Mouse (Mus musculus): ENCODE measurements around the gene Mvd. TPM values are rescaled to one million over a fixed set of nuclear protein-coding genes. Genes with fewer than 3 reads are reported as not detected.

Gene Mvd
- 10 to 100 TPM; 20.1 to 20.3 TPM for total RNA-seq (2021)
- long read RNA-seq, experiment 1, transcript Mvd-201 (10 exons, 1,756 nt), result major isoform, 22 of 22 reads
- long read RNA-seq, experiment 1, partial matches to known transcripts, result 0 of 22 reads
- long read RNA-seq, experiment 1, other reads (novel, unspliced or antisense), result 0 of 22 reads
- long read RNA-seq, experiment 2, transcript Mvd-201 (10 exons, 1,756 nt), result major isoform, 75 of 87 reads
- long read RNA-seq, experiment 2, partial matches to known transcripts, result 8 of 87 reads
- long read RNA-seq, experiment 2, other reads (novel, unspliced or antisense), result 4 of 87 reads

DNA sequence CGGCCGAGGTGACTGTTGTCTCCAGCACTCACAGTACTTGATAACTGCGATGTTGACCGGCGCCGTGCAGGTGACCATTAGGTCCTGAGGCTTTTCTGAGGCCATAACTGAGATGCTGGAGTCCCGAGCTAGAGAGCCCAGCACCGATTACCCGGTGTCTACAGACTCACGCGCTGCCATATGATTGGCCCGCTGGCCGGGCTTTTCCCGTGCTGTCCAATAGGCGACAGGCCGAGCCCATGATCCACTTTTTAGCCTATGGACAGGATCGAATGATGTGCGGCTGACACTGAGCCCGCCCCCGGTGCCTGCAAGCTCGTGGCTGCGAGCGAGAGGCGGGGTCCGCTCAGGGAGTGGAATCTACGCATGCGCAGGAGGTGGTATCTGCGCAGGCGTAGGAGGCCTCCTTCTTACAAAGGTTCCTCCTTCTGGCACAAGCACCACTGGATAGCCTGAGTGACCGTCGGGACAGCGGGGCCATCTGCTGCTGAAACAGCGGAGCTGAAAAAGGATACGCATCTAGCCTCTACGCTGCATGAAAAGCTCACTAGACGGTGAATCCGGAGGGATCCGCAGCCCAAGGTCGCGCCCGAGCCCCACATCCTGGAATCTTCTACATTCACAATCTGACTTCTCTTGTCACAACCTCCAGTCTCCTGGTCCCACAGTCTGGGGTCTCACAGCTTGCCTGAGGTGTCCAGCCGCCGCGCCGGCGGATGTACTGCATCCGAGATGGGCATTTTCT, at the start of gene Mvd:
Gene Mvd, minus strand, starts transcription at position 161 of the 745 bp plus-strand sequence.
- DNase-seq (ENCODE audit: low spot score in 2 of 2), result peak; percentile 93 to 95

DNA sequence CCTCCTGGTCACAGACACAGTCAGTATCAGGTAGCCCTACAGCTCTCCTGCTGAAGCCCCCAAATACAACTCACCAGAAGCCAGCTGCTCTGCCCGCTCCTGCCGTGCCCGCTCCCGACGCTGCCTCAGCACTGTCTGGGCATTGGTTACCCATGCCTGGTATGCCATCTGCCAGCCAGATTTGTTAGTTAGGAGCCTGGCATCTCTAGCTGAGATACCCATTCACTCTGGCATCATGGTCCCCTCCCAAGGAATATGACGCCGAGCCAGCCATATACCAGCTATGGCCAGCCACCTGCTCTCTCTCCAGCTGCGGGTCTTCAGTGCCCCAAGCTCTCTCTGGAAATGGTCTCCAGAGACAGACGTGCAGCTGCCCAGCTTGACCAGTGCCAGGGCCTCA, 45.2 kb upstream of the Mvd start:
- DNase-seq (ENCODE audit: low spot score in 2 of 2), result no peak

DNA sequence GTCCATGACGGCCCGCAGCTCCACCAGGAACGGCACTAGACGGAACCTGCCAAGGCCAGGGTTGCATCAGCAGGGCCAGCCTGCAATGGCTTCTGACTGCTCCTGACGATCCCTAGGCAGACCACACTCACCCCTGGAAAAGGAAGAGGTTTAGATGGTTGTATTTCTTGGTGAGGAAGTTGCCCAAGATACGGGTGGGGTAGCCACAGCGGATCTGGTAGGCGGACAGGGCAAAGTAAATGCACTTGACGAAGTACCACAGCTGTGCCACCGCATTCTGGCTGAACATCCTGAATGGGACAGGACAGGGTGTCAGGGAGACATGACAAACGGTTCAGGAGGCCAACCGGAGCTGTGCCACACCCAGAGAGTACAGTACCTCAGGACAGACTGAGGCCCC, 41.6 kb upstream of the Mvd start:
- DNase-seq (ENCODE audit: low spot score in 2 of 2), result no peak

DNA sequence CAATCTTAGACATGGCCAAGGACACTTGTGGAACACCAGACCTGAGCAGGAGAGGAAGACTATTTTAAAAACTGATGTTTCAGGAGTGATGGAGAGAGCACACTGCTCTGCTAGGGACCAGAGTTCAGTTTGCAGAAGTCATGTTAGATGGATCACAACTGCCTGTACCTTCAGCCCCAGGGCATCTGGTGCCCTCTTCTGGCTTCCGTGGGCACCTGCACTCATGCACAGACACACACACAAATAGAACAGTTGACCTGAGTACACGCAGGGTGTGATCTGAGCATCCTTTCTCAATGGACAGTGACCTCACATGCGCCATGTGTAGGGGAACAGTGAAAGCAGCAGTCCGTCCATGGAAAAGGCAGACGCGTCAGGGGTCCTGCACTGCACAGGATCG, 40.7 kb upstream of the Mvd start:
- no peak for DNase-seq (ENCODE audit: low spot score in 2 of 2)

DNA sequence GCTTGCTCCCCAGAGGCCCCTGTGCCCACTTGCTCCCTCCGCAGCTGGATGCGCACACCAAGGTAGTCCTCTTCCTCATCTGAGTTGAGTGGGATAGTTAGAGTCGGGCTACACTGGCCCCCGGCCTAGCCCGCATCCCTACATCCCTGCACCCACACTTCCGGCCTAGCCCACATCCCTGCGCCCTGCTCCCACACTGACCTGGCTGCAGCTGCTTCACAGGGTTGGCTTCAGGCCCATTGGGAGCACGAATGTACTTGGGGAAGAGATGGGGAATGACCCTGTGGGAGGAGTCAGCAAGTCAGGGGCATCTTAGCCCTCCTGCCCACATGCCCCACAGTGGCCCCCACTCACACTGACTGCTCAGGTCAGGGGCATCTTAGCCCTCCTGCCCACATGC, 39.2 kb upstream of the Mvd start:
- no peak for DNase-seq (ENCODE audit: low spot score in 2 of 2)

DNA sequence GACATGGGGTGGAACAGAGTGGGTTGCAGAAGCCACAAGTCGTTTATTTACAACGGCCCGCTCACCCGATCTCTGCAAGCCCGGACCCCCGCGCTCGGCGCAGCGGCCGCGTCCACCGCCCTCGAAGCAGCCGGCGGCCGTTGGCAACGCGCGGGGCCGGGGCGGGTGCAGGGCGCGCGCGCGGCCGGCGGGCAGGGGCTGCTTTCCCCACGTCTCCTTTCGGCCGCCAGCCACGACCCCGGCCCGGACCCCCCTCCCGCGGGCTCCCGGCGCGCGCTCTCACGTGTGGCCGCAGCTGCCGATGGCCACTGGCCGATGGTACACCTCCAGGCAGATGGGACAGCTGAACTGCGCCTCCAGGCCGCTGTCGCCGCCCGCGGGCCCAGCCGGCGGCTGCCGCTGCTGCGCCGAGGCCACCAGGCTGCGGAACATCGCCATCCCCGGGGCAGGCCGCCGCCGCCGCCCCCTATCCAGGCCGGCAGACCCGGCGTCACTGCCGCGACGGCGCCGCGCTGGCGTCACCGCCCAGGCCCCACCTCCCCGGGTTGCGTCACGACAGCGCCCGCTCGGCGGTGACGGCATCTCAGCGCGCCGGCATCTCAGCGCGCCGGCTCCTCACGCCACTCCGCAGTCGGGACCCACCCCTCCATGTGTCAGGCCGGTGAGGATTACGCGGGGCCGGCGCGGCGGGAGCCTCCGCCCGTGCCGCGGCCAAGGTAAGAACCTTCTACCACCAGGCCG, 32.5 kb upstream of the Mvd start, which contains the start of the genes Rnf166 and Ctu2:
Gene Rnf166, minus strand, starts transcription at position 485 of the 741 bp plus-strand sequence.
Gene Ctu2, plus strand, starts transcription at position 564 of the 741 bp plus-strand sequence.
- peak; percentile 98 for DNase-seq (ENCODE audit: low spot score in 2 of 2)

DNA sequence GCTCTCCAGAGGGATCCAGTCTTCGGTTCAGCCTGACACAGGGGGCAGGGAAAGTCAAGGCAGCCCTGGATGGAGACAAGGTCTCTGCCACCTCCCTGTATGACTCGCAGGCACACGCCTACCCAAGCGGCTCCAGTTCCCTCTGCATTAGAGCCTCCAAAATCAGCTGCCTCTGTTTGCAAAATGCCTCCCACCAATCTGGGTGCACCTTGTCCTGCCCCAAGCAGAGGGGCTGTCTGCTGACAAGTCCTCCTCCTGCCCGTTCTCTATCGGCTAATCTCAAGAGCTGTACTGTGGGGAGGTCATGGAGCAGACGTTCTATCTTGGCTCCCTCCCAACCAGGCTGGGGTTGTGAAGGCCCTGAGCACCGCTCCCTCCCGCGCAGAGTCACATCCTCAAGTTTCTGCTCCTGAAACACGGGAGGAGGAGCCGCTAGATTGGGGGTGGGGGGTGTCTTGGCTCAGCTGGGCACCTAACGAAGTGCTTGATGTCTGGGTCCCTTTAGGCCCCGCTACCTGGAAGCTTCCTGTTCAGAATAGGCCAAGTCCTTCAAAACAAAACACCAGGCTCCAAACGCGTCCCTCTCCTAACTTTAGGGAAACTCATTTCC, 31.8 kb upstream of the Mvd start:
- peak in 1 of 2 experiments; percentile 51 for DNase-seq (ENCODE audit: low spot score in 2 of 2)

DNA sequence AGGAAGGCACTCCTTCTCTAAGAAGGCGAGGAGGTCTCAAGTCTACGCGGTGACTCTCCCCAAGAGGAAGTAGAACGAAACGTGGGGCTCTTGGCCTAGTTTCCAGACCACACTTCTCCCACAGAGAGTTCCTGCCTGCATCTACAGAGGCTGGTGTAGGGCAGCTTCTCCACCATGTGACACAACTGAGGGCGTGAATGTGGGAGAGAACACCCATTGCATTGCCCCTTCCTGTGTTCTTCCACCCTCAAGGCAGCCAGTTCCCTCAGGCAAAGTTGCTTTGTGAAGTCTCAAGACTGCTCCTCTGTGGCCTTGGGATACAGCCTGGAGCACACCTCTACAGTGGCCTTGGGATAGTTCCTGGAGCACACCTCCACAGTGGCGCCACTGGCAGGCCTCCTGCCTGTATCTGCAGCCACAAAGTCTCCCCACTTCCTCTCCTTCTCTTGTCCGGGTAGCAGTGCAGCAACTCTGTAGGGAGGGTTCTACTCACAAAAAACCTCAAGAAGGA, 30.7 kb upstream of the Mvd start:
- DNase-seq (ENCODE audit: low spot score in 2 of 2), result no peak

DNA sequence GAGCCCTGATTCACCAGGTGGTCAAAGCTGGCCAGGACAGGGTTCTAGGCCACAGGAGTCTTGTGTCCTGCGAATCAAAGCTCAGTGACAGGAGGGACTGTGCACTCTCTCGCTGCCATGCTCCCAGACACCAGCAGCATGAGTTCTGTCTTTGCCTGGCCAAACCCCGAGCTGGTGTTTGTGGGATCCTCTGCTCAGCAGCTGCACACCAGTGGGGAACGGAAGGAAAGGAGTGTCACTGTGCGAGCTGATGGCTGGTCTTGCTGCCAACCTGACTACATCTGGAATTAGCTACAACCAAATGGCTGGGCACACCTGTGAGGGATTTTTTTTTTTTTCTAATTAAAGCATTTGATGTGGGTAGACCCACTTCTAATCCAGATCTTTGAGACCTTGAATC, 27.5 kb upstream of the Mvd start:
- no peak for DNase-seq (ENCODE audit: low spot score in 2 of 2)

DNA sequence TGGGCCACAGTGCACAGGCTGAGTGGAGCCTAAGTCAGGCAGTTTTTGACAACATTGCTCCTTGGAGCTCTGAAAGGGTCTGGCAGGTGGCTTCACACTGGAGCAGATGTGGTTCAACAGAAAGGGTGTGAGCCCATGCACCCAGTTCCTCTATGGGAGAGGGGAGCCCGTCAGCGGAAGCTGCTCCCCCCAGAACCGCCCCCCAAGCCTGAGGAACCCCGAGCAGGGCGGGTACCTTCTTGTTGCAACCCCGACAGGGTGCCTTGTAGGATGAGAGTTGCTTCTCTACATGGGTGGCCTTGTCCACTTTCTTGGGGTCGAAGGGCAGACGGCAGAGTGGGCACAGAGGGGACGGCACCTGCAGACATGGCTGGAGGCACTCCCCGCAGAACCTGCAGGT, 26.7 kb upstream of the Mvd start:
- no peak for DNase-seq (ENCODE audit: low spot score in 2 of 2)

DNA sequence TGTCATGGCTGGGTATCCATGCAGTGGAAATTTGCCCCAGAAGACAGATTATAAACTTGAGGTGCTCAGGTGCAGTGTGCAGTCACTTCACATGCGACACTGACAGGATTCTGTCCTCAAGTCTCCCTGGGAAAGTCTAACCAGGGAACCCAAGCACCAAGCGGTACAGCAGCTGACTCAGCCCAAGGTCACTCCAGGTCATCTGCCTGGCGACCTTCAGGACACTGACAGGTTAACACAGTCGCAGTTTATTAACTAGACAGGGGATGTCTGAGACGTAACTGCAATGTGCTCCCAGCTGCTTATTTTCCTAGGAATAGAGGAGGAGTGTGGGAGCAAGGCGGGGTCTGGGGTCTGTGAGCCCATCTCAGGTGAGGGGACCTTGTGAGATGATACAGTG, 26.2 kb upstream of the Mvd start:
- DNase-seq (ENCODE audit: low spot score in 2 of 2), result no peak

DNA sequence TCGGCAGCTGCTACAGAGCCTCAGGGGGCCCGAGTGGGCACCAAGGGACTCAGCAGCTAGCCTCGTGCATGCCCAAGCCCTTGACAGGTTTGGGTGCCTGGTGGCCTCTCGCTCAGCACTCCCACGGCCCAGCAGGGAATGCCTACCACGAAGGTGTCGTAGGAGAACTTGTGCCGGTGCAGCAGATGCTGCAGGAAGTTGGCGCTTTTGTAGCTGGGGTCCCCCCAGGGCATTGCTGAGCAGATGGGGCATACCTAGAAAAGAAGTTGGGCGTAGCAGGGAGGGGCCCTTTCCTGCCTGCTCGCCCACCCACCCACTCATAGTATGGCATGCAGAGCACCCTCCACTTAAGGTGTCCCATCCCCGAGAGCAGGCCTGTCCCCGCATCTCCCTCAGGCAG, 24.6 kb upstream of the Mvd start:
- no peak for DNase-seq (ENCODE audit: low spot score in 2 of 2)

DNA sequence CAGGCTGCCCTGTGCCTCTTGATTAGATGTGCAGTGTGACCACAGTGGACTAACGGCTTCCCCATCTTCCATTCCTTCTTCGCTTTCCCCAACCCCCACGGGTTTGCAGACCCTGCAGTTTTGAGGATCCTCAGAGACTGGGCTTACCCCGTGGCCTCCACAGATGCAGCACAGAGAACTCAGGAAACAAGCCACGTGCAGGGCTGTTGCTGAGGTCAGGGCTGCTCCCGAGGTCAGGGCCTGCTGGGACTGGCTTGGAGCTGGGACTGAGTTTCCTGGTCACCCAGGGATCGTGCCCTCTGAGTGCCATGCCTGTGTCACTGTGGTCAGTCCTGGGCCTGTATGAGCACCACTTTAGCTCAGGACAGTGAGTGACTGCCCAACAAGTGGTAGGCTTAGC, 21.8 kb upstream of the Mvd start:
- no peak for DNase-seq (ENCODE audit: low spot score in 2 of 2)

DNA sequence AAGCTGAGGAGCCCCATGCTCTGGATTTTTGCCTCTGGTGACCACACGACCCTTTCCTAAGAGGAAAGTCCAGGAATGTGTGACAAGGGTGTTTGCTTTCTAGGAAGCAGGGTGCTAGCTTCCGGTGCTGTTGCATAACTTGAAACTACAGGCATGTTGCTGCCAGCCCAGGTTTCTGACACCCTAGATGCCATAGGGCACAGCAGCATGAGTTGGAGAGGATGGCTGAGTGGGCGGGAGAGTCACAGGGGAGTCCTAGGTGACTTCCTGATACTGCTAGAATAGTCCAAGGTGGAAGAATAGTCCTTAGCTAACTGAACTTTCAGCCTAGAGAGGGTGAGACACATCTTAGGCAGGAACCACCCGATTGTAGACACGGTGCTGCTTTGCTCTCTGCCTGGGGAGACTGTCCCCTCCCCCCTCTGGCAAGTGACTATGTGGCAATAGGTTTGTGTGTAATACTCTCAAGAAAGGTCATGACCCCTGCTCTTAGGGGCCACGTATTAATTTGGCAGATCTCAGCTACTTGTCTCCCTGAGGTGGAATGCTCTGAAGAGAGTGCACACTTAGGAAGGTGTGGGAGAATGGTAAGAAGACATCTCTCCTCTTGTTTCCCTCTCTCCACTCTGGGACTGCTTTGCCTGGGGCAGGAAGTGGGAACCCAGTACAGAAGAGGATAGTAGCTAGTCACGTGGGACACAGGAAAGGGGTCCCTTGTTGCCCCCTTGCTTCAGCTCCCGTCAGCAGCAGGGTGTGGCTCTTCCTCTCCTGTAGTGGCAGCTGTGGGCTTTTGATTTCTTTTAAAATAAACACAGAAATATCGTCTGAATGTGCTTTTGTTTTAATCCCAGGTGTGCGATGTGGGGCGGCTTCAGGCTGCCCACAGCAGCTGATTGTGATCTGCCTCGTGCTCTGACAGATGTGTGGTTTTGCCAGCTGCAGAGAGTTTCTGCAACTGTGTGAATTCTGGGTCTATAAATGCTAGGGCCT, 20.7 kb upstream of the Mvd start:
- no peak for DNase-seq (ENCODE audit: low spot score in 2 of 2)

DNA sequence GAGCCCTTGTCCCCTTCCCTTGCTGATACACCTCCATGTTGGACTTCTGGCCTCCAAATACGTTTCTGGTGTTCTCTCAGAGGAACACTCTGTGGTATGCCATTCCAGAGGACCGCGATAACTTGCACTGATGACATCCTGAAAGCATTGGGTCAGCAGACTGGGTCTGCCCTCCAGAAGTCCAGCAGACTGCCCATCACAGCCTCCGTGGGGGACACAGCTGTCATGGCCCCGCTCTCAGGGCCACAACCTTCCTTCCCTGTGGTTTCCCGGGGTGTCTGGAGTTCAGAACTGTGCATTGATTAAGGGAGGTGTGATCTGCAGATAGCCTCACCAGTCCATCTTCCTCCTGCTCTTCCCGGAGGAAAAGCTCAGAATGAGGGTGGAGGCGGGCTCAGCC, 19.3 kb upstream of the Mvd start:
- no peak for DNase-seq (ENCODE audit: low spot score in 2 of 2)

DNA sequence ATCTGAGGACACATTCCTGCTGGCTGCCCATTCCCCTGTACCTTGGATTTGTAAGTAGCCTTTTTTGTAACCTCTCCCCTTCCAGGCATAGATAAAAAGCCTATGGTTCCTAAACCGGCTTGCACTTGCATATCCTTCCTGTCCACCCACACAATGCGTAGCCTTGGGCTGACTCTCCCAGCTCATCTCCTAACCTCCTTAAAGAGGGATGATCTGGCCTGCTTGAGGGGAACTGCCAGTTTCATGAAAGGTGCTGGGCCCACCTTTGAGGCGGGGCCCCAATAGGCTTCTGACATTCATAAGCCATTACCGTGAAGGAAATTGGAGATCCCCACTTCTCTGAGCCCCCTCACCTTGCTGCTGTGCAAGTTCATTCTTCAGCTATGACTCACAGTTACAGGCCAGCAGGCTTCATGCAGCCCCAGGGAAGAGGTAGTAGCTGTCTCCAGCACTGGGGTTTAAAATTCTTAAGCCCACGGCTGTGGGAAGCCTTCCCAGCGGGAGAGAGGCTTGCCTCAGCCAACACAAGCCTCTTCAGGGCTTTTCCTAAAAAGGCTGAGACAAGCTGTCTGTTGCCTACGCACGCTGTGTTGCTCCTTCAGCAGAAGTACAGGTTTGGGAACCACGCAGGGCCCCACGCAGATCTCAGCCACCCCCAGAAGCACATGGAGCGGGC, 18.4 kb upstream of the Mvd start:
- no peak for DNase-seq (ENCODE audit: low spot score in 2 of 2)

DNA sequence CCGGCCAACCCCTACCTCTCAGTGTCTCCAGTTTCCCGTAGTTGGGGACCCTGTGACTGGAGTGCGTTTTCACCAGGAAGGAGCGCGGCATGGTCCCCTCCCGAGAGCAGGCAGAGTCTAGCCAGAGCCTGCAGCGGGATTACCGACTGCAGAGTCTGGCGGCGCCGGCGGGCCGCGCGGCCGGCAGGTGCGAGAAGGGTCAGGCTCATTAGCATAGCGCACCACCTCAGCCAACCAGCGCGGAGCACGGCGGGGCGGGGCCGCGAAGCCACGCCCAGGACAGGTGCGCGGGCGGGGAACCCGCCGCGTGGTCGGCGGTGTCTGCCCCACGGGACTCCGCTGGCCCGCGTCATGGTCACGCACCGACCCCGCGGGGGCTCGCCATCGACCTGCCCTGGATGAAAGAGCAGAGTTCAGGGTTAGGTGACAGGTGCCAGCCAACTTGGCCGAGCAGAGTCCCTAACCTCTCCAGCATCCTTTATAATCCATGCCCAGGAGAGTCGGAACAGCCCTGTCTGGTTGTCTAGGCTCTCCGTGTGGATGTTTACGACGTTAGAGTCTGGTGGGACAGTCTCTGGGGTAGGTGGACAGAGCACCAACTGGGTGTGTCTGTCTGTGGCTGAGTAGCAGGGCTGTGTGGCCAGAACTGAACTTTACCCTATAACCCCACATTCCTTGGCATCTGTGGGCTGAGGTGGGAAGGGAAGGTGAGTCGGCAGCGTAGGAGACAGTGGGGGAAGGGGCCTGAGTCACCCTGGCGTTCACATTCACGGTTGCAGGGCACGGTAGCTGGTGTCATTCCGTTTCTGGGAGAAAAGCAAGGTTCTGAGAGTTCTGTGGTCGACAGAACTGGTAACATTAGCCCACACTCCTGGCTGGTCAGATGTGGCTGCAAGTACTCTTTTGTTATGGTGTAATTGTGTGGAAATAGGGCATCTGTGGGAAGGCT, 17.6 kb upstream of the Mvd start, which contains the start of gene Snai3:
Gene Snai3, minus strand, starts transcription at position 210 of the 949 bp plus-strand sequence.
- peak in 1 of 2 experiments; percentile 28 for DNase-seq (ENCODE audit: low spot score in 2 of 2)

DNA sequence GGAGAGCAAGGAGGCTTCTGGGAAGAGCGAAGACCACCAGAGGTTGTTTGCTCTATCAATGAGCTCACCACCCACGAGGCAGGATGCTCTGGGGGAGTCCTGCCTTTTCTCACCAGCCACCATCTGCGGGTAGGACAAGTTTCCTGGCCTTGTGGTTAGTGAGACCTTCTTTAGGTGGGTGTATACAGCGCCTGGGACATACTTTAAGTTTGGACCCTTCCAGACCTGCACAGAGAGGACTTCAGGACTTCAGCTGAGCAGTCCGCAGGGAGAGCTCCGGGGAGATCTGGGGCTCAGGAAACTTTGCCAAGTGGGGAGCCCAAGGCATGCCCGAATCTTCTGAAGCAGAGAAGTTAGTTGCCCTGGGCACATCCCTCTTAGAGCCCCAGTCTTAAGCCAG, 16.8 kb upstream of the Mvd start:
- DNase-seq (ENCODE audit: low spot score in 2 of 2), result no peak
